Mouse (Mus musculus): Measurements from ENCODE around the gene Wdr53.

DNA sequence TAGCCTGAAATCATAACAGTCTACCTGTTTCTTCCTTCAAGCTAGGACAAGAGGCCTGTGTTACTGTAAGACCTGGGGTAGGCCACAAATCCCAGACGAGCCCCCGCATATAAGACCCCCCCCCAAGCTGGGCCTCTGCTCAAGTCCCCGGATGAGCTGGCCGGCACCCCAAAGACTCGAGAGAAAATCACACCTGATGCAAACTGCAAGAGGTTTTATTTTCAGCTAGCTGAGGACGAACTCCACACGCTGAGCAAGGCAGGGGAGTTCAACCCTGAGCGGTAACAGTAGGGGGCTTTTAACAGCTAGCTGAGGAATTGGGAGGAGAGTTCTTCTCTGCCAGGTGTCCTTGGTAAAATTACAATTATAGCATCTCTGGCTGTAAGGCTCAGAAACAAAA is 33.2 kb downstream of the Wdr53 start:
- TF ChIP-seq EP300 (IDR thresholded peaks at IDR 0.05; ENCODE audit: low read depth in 1 of 2, low read length in 2 of 2), result no peak
- no peak for TF ChIP-seq GATA1 (IDR thresholded peaks at IDR 0.05; ENCODE audit: low read depth, low read length)
- TF ChIP-seq MAZ (IDR thresholded peaks at IDR 0.05; ENCODE audit: low read depth, low read length), result no peak
- TF ChIP-seq POLR2A (IDR thresholded peaks at IDR 0.05; ENCODE audit: control insufficient read depth in 1 of 2, insufficient read depth in 1 of 2, low read depth in 1 of 2, low read length in 2 of 2, poor library complexity in 1 of 2), result no peak
- TF ChIP-seq ETS1 (IDR thresholded peaks at IDR 0.05; ENCODE audit: low read depth, low read length), result no peak
- no peak for TF ChIP-seq RCOR1 (IDR thresholded peaks at IDR 0.05; ENCODE audit: low read depth, low read length)
- no peak for TF ChIP-seq CTCF (IDR thresholded peaks at IDR 0.05 in 2 of 3, conservative IDR thresholded peaks at IDR 0.05 in 1 of 3; ENCODE audit: control insufficient read depth in 1 of 3, insufficient read depth in 1 of 3, low read depth in 2 of 3, low read length in 3 of 3, poor library complexity in 1 of 3, severe bottlenecking in 1 of 3)
- no peak for TF ChIP-seq SMC3 (IDR thresholded peaks at IDR 0.05; ENCODE audit: low read depth, low read length)
- TF ChIP-seq MYC (IDR thresholded peaks at IDR 0.05; ENCODE audit: low read depth, low read length), result no peak
- TF ChIP-seq NRF1 (IDR thresholded peaks at IDR 0.05; ENCODE audit: insufficient read depth, low read depth, low read length, poor library complexity, severe bottlenecking), result no peak
- TF ChIP-seq MAFK (IDR thresholded peaks at IDR 0.05; ENCODE audit: borderline replicate concordance, low read depth, low read length), result no peak
- no peak for TF ChIP-seq GABPA (IDR thresholded peaks at IDR 0.05; ENCODE audit: low read depth, low read length)

Data from MEL (cell line).